Mouse (Mus musculus) frontal cortex, postnatal 10 days (tissue): ENCODE data around the gene Fam166b.

Source experiments
- DNase-seq, 2 experiments: peaks; one replicate each; pipeline ENCODE4 v3.0.0; 2022; ENCODE audit warnings: low spot score in 2 of 2, mixed read lengths in 1 of 2

Gene Fam166b

DNA sequence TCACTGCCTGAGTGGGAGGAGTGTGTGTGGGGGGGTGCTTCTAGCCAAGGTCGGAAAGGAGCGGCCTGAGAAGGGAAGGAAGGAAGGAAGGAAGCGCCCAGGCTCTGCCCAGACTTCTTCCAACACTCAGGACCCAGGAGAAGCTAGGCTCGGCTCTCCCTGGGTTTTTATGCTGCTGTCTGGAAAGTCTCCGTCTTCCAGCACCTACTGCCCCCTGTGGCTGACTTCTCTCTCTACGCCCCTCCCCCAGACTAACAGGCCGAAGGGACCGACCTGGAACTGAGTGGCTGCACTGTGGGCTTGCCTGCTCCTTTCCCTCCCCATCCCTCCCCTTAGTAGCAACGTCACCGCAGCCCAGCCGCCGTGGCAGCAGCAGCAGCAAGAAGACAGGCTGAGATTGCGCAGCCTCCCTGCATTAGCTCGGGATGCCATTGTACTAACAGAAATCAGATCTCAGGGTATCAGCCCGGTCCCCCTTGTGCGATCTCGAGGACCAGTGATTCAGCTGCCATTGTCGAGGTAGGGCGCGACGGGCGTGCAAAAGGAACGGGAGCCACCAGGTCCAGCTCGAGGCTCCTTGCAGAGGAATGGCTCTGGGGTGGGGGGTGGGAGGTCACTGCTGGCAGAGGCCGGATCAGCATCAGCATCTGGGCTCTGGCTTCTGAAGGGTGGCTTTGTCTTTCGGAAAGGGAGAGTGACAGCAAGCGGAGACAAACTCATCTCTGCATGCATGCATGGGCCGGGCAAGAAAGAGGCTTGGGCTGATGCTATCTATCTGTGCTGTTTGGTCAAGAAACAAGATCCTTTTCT is 22.6 kb downstream of the Fam166b start:
- peak; percentile 73 to 74 for DNase-seq

DNA sequence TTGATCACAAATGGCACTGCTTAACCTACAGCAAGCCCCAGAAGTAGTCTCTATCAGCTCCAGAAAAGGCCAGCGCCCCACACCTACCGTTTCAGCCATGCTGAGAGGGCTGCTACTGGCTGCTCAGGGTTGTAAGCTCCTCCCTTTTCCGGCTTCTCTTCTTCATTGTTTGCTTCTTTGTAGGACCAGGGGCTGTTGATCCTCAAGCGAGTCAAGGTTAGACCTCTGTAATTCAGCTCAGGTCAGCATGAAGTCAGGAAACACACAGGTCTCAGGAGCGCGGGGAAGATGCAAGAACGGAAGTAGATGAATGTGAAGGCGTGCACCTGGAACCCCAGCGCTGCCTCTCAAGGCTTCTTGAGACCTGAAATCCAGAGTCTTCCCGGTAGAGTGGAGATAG is 24.2 kb downstream of the Fam166b start:
- no peak for DNase-seq

DNA sequence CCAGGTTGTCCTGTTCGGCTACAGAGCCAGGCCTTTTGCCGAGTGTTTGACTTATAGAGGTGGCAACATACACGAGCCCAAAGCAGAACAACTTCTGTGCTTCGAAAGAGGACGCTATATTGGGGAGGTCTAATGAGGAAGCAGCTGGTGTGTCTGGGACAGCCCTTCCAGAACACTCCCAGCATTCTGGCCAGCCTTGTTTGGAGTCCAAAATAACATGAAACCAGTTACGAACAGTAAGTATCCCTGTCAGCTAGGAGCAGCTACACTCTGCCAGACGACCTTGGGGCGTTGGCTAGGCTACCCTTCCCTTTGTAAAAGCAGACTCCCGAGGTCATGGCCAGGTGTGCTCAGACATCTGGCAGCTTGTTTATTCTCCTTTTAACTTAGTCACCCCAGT is 26.7 kb downstream of the Fam166b start:
- no peak for DNase-seq

DNA sequence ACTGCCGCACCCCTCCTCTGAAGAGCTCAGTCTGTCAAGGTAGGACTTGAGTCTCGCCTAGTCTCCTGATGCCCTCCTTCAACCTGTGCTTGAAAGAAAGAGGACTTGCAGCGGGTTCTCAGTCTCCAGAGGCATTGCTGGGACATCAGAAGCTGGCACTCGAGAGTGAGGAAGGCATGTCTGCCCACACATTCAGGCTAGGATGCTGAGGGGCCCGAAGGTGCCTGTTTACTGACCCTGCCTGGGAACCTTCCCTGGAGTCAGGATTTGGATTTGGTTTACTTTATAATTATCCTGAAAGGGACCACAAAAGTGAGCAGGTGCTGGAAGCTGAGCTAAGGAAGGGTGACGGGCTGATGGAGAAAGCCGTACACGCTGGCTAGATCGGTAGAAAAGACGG is 27.4 kb downstream of the Fam166b start:
- no peak for DNase-seq

DNA sequence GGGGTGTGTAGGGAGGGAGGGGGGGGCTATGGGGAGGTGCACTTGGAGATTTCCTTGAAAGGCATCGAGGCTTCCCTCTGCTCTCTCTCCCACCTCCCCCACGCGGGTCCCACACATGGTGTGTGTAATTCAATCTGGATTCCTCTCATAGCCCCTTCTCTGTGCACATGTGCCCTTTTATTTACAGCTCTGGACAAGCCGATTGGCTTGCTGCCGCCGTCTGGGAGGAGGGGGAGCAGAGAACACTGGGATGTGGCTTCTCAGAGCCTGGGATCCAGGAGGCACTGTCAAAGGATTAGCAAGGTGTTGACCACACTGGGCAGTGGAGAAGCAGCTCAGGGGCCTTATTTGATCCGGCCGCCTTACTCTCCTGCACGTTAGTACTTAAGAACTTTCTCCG is 28.0 kb downstream of the Fam166b start:
- no peak for DNase-seq

DNA sequence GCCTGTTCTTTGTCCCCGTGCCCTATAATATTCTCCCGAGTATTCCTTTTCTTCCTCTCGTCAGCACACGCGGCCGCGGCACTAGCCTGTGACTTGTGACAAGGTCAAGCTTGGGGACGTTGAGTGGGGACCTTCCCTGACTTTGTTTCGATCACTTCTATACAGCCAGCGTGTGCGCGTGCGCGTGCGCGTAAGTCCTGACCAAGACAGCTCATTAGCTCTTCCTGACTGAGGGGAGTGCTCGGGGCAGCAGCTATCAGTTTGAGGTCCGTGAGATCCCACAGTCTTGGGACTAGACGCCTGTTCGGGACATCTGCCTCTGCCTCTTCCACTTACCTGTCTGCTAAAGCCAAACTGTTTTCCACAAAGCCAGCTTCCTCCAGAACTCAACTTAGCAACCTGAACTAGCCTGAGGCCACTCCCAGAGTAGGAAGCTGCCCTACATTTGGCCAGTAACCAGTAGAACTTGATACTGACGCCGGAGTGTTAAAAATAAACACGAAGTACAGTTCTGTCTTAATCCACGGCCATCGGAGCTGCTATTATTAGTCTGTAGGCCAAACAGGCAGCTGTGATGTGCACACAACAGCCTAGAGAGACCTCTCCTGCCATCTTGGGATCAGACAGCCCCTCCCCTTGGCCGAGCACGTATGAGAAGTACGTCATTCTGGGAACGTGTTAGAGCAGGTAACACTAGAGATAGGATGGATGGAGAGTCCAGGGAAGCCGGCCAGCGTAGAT is 29.4 kb downstream of the Fam166b start:
- no peak for DNase-seq

DNA sequence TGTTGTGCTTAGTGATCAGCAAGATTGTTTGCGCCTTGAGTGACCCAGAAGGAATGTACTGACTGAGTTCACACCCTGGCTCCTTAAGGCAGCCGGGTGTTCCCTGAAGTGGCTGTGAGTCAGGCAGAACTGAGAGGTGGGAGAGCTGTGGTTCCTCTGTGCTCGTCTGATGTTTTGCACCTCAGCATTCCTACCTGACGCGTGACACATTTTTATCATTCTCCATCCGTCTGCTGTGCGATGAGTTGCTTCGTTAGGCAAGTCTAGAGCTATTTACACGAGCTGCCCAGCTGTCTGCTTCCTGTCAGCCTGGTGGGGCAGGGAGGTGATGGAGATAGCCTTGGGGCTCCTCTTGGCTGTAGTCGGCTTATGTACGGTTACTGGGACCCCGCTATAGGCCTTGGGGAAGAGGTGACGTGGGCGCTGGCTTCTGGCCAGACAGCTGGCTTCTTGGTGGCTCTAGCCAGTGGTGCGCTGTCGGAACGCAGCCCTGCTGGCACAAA is 30.1 kb downstream of the Fam166b start:
- no peak for DNase-seq

DNA sequence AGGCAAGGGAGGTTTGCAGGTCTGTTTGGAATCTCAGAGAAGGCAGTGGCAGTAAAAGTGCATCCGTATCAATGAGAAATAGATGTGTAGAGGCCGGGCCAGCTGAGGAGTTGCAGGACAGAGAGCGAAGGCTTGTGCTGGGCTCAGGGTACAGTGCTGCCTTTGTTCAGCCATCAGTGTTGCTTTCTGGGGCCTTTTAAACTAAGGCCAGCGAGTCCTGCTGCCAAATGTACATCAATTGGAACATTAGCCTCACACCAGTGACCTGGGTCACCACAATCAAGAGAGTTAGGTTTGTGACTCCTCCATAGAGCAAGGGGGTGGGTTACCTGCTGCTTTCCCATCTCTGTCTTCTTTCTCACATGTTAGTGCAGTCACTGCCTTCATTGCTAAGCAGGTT is 30.9 kb downstream of the Fam166b start:
- no peak for DNase-seq

DNA sequence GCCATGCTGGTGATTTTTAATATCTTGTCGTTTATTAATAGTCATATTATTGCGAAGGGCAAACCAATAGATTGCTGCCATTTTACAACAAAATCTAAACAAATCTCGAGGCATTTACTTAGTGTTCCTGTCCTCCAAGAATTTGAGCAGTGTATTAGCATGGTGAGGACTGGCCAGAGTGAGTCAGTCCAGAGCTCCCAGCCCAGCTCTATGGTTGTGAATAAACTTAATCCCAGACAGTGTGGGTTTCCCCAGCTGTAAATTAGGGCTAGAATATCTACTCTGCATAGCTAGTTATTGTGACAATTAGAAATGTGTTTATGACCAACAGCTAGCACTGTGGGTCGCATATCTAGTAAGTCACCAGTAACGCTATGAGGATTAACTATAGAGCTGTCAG is 32.6 kb downstream of the Fam166b start:
- DNase-seq = no peak

DNA sequence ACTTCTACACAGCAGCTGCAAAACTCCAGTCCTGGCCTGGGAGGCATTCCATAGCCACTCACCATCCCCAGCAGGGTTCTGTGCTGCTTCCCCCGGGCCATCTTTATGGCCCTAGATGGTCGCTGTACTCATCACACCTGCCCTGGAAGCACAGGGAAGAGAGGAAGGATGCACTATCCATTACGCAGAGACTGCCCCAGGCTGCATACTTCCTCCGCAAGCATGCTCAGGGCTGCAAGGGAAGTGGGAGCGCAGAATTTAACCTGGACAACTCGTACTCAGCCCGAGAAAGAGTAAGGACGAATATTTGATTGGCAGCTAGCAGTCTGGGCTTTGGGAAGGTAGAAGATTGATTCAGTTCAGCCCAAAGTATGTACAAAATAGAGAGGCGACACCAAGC is 33.1 kb downstream of the Fam166b start:
- DNase-seq = no peak

DNA sequence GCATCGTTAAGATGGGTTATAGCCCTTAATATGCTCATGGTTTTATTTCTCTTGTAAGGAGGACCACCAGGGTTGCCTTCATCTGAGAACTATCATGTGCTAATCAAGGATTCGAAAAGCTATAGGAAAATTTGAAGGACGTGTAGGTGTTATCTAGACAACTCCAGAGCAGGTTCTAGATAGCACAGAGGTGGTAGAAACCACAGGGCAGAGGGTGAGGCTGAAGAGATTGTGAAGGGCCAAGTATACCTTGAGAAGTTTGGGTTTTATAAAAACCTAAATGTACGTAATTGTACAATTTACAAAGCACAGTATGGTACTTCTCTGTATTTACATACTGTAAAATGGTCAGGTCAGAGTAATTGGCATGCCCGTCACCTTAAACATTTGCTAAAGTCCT is 33.8 kb downstream of the Fam166b start:
- no peak for DNase-seq

DNA sequence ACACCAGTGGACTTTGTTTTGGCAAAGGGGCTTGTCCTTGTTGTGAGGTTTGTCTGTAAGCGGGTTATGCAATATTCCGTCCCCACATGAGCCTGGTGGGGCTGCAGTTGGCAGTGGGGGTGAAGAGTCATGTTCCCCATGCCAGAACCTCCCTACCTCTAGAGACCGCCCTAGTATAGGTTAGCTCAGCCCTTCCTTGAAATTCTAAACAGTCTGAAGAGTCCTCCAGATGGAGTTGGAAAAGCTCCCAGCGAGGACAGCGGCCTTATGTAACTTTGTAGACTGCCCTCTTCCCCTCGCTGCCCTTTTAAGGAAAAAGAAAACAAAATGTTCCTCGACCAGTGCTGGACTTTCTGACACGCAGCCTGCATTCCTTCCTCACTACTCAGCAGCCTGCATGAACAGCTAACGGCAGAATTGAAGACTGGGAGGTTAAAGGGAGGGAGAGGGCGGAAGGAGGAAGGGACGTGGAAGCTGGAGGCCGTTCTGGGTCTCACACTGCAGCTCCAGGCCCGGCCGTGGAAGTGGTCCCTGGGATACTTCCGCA is 34.5 kb downstream of the Fam166b start:
- DNase-seq = no peak

DNA sequence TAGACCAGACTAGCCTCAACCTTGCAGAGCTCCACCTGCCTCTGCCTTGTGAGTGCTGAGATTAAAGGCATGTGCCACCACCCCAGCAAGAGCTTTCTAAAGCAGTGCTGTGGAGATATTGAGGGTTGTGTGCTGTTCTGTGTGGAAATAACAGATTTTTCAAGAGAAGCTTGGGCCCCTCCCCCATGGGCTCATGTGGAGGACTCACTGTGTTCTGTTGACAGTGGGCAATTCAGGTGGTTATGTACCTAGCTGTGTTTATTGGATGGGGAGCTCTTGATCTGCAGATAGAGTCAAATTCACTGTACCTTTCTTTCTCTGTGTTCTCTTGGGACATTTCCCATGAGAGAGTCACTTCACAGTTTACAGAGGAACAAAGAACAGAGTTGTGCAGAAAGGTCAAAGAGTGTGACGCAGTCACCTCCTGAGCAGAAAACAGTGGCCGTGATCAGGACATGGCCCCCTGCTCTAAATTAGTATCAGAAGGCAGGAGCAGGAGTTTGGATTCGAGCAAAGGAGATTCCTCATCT is 37.3 kb downstream of the Fam166b start:
- DNase-seq = no peak

DNA sequence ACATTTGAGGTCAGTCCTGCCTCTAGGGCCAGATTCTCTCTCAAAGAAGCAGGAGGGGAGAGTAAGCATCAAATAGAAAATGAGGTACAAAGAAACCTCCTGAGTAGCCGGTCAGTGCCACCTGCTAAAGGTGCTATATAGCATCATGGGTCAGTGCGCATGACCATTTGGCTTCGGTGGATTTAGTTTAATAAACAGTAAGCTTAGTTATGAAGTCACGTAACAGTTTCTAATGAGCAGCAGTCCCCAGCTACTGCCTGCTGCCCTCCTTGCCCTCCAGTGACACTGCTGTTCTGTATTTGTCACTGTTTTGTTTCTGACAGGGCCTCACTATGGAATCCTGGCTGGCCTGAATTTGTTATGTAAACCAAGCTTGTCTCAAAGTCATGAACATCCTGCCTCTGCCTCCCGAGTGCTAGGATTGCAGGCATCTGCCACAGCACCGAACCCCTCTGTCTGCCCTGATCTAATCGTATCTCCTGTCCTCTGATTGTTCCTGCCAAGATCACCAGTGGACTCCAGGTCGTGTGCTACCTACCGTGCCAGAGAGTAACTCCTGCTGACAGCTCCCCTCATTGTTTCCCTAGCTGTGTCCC is 39.0 kb downstream of the Fam166b start:
- no peak for DNase-seq

DNA sequence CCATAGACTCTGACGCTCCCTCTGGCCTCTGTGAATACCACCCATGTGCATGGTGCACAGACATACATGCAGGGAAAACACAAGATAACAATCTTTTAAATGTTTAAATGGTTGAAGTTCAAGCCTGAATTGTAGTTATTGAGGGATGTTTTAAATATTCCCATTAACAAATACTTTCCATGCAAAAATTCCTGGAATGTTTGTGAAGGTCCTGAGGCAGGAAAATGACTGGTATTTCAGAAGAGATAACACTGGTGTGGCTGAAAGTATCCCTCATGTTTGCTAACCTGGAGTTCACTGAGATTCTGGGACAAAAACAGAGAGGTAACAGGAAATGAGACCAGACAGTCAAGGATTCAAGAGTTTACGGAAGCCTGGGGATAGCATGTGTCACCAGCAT is 39.5 kb downstream of the Fam166b start:
- DNase-seq = no peak

DNA sequence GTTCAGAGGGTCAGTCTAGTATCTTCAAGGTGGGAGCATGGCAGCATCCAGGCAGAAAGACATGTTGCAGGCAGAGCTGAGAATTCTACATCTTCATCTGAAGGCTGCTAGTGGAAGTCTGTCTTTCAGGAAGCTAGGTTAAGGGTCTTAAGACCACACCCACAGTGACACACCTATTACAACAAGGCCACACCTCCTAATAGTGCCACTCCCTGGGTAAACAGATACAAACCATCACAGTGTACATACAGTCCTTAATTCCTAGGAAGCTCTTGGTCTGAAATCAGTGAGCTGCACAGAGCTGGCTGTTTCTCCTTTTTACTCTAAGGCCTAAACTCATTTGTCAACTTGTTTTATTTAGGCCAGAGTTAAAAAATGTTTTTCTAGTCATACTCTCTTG is 42.0 kb downstream of the Fam166b start:
- DNase-seq = no peak

DNA sequence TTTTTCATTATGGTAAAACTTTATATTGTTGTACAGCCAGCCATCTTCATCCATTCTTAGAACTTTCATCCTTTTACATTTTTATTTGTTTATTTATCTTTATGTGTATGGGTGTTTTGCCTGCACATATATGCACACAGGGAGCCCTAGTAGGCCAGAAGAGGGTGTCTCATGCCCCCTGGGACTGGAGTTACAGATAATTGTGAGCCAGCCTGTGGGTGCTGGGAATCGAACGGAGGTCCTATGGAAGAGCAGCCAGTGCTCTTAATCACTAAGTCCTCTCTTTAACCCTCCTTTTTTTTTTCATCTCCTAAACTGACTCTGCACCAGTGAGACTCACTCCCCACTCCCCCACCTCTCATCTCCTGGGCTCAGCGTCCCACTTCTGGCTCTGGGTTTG is 44.4 kb downstream of the Fam166b start:
- DNase-seq = no peak

DNA sequence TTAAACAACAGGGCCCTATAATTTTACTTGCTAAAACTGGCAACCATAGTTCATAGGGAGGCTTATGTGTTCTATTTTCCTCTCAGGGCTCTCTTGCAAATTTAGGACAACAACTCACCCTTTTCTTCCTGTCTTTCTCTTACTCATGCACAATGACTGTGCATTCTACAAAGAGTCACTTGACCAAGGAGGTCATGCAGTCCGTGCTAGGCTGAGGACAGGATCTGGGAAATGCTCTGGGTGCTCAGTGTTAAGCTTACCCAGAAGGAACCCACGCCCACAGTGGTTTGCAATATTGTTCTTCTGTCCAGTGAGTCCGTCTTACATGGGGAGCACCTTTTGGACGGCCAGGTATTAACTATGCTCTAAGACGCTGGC is 44.9 kb downstream of the Fam166b start:
- no peak for DNase-seq

DNA sequence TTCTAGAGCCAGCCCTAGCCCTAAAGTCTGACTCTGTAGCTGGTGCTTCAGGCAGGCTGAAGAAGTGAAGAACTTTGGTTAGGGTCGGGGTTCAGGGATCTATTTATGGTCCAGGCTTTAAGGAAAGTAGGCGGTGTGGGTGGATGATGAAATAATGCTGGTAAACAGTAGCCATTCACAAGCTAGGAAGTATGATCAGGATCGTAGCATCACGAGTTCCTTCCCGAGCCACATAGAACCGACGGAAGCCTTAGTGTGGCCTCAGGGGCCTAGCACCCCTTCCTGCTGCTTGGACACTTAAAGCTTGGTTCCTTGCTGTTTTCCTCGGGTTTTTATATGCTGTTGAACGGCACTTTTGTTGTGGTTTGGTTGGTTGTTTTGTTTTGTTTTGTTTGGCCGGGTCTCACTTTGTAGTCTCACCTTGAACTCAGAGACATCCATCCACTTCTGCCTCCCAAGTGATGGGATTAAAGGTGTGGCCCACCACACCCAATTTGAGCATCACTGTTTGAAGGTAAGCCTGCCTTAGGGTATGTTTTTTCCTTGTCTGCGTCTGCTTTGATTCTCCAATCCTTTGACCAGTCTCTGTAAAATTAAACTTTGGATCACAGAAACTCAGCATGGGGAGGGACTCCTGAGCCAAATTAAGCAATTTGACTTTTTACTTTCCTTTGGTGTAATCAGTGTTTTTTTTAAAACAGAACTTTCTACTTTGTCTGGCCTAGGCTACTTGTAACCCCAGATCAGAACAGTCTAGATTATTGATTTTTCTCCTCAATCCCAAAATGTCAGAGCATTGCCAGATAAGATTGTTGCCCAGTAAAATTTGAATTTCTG is 45.5 kb downstream of the Fam166b start:
- no peak for DNase-seq

DNA sequence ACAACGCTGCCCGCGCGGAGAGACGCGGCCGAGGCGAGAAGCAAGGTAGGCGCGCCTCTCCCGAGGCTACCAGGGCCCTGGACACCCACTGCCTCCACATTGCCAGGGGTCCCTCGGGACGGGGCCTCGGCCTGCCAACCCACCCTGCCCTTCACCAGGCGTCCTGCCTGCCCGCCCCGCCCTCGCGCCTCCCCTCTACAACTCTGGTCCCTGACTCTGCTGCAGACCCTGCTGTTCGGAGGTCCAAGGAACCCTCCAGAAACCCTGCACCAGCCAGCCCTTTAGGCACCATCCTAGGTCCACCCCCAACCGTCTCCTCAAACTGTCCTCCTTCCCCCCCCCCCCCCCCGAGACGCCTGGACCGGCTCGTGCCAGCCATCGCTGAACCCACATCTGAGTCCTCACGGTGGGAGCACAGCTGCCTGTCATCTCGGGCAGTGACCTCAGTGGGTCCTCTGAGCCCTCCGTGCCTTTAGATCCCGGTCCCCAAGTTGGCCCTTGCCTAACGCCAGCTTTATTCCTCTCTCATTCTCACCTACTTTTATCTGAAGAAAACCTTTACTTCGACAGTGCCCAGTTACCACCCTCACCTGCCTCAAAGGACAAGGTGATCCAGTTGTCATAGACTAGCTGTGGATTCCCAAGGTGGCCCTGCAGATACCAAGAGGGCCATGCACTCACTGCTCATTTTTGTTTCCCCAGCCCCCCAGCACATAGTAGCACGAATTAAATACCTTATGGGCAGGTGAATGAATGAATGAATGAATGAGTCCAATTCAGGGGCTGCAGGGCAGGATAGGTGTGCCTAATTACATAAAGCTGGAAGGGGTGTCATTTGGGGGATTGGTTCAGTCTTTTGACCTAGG is 46.5 kb downstream of the Fam166b start:
- no peak for DNase-seq
